5 mouse cellular contexts compared by ENCODE assay signal in genomic region chr4:43596597-43596996, GRCm38 (mm10). TPM values are rescaled to one million over a fixed set of nuclear protein-coding genes. Genes with fewer than 3 reads are reported as not detected.
"Had no signal": no experiment of that assay in that cellular context is flagged by ENCODE, and none has a peak within 500 bp of the region (broad histone marks: within the 10 kb centered on the region; RNA-seq: fewer than 3 reads in every experiment).

No protein-coding gene starts in this region.

RNA-seq across cellular contexts. Expression of gene Msmp, which starts 12.3 kb away (rescaled TPM):
- polyA plus RNA-seq: neural tube, embryonic 13.5 days; neural tube, embryonic 14.5 days; small intestine, adult 2 months; thymus, adult 2 months; urinary bladder, adult 2 months had no signal
